Mouse (Mus musculus) heart, adult 2 months (tissue): ENCODE results near the gene Rnf180.

Experiments used
- CTCF ChIP-seq: fragments of 200-600 bp; IDR thresholded peaks from 2 replicates; pipeline ENCODE4 v1.8.1; 2022; ENCODE audit warnings: antibody characterized with exemption, mild to moderate bottlenecking, moderate library complexity
- EP300 ChIP-seq: fragments of 200-500 bp; IDR thresholded peaks from 2 replicates; pipeline ENCODE4 v1.6.1; 2011; ENCODE audit warnings: low read depth, low read length, control low read depth; ENCODE audit not compliant: insufficient read depth
- POLR2A ChIP-seq: fragments of 200-500 bp; IDR thresholded peaks from 2 replicates; pipeline ENCODE4 v1.6.1; 2011; ENCODE audit warnings: mild to moderate bottlenecking, low read depth, low read length, control low read depth; ENCODE audit not compliant: insufficient read depth

DNA sequence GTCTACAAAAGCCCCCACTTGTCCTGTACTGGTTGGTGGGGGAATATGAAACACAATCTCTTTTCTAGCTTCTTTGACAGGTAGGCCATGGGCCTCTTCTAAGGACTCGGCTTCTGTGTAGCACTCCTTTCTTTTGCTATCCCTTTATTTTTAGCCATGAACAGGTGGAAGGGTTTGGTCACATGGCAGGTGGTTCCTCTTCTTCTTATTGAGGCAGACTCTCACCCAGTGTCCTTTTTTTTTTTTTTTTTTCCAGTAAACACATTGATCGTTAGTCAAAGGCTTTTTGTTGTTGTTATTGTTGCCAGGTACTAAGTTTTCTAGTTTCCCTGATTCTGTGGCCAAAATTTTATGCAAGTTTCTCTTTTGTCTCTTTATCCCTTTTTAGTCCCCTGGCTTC is 4.0 kb downstream of the Rnf180 start:
- TF ChIP-seq CTCF (no peak), EP300 (no peak), POLR2A (no peak)
